Comparison of ENCODE assay signal across 34 mouse cellular contexts in the genomic region with DNA sequence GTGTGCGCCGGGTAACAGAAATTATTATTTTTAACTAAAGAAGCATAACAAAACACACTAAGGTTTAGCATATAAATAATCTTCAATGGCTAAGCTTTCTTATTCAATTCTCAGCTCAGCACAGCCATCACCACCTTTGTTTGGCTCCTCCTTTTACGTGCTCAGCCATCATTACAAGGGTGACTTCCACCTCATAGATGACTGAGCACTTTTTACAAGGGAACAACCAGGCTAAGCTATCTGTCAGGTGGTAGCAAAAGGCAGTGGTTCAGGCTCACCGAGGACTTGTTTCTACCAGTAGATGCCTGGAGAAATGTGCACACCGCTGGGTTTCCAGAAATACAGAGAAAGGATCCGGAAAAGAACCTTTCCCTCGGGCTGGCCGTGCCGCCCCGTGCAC. TPM values are rescaled to one million over a fixed set of nuclear protein-coding genes. Genes with fewer than 3 reads are reported as not detected.
DNase-seq lines count a peak whose midpoint lies in the region; ATAC-seq and TF ChIP-seq lines count a peak whose summit lies in the region.
"Had no signal": no experiment of that assay in that cellular context is flagged by ENCODE, and none has a peak within 500 bp of the region (broad histone marks: within the 10 kb centered on the region; RNA-seq: fewer than 3 reads in every experiment).

No protein-coding gene starts in this region.

- no peak for ATAC-seq in megakaryocyte progenitor cell, adult 5-6 weeks (replicated peaks; ENCODE audit: poor library complexity)
- ATAC-seq: CD4-positive, CD25-positive, alpha-beta regulatory T cell, adult 4 months; forebrain, embryonic 14.5 days; forebrain, postnatal 0 days; intestine, embryonic 15.5 days; Patski had no signal

- in situ Hi-C loops in ES-E14 (cut with MboI; ENCODE audit: low sequenced_read_pairs in 2 of 2, unreplicated experiment in 2 of 2): no loop called here

- H3K9me3 ChIP-seq in ES-Bruce4 (replicated peaks; ENCODE audit: control insufficient read depth, insufficient read depth, low read length, poor library complexity, severe bottlenecking) (no peaks in the 10 kb centered on the region), ES-E14 (ENCODE audit: control insufficient read depth, insufficient read depth, low read depth, low read length) (no peaks in the 10 kb centered on the region)
- H3K9me3 ChIP-seq: embryonic facial prominence, embryonic 12.5 days; embryonic facial prominence, embryonic 15.5 days; heart, embryonic 12.5 days; heart, embryonic 15.5 days; hindbrain, embryonic 12.5 days; hindbrain, embryonic 15.5 days; intestine, embryonic 15.5 days had no signal

- H3K36me3 ChIP-seq in ES-Bruce4 (ENCODE audit: control insufficient read depth, insufficient read depth, low read length, poor library complexity, severe bottlenecking) (no peaks in the 10 kb centered on the region), ES-E14 (ENCODE audit: control insufficient read depth, insufficient read depth, low read length, poor library complexity, severe bottlenecking) (no peaks in the 10 kb centered on the region)
- H3K36me3 ChIP-seq: embryonic facial prominence, embryonic 12.5 days; embryonic facial prominence, embryonic 15.5 days; heart, embryonic 12.5 days; heart, embryonic 15.5 days; hindbrain, embryonic 12.5 days; hindbrain, embryonic 15.5 days; intestine, embryonic 15.5 days had no signal

- H3K4me3 ChIP-seq in ES-Bruce4 (ENCODE audit: low read depth, low read length) (peak overlapping the region; percentile 12; the same call in 1 of the 2 replicates), ES-E14 (ENCODE audit: insufficient read depth in 1 of 2, low read depth in 1 of 2, low read length in 2 of 2, poor library complexity in 1 of 2, severe bottlenecking in 1 of 2) (peak overlapping the region in 1 of 2 experiments; percentile 25; a peak in 1 of 4 replicates)
- H3K4me3 ChIP-seq: embryonic facial prominence, embryonic 12.5 days; embryonic facial prominence, embryonic 15.5 days; heart, embryonic 12.5 days; heart, embryonic 15.5 days; hindbrain, embryonic 12.5 days; hindbrain, embryonic 15.5 days; intestine, embryonic 15.5 days had no signal

- peak overlapping the region; percentile 82 for H3K27ac ChIP-seq in ES-Bruce4 (ENCODE audit: insufficient read depth, low read length)
- peak overlapping the region; percentile 59; the same call in 1 of the 2 replicates for H3K27ac ChIP-seq in ES-E14 (ENCODE audit: insufficient read depth, low read depth, low read length, poor library complexity, severe bottlenecking)
- H3K27ac ChIP-seq: embryonic facial prominence, embryonic 12.5 days; embryonic facial prominence, embryonic 15.5 days; heart, embryonic 15.5 days; hindbrain, embryonic 12.5 days; hindbrain, embryonic 15.5 days; intestine, embryonic 15.5 days had no signal

- H3K4me1 ChIP-seq in ES-Bruce4 (ENCODE audit: control insufficient read depth, insufficient read depth, low read length) (peaks cover 11% of the 10 kb centered on the region), ES-E14 (ENCODE audit: control insufficient read depth in 2 of 2, insufficient read depth in 2 of 2, low read length in 2 of 2, poor library complexity in 1 of 2) (peaks cover 9 to 10% of the 10 kb centered on the region in 2 experiments)
- H3K4me1 ChIP-seq: embryonic facial prominence, embryonic 15.5 days; heart, embryonic 12.5 days; heart, embryonic 15.5 days; hindbrain, embryonic 15.5 days; intestine, embryonic 15.5 days had no signal

- TF ChIP-seq EP300 in ES-Bruce4 (IDR thresholded peaks at IDR 0.05; ENCODE audit: insufficient read depth, low read depth, low read length): 0 out of 2 replicates have a peak, but pooled peaks have one; percentile 4

- no peak for TF ChIP-seq POLR2A in ES-Bruce4 (IDR thresholded peaks at IDR 0.05; ENCODE audit: insufficient read depth, low read length)

- H3K9ac ChIP-seq in ES-Bruce4 (ENCODE audit: low read depth, poor library complexity, severe bottlenecking) (peak overlapping the region; percentile 23; the same call in 1 of the 2 replicates), ES-E14 (ENCODE audit: insufficient read depth, low read depth, low read length, poor library complexity, severe bottlenecking) (peak overlapping the region; percentile 30; the same call in 1 of the 2 replicates)
- H3K9ac ChIP-seq: embryonic facial prominence, embryonic 12.5 days; embryonic facial prominence, embryonic 15.5 days; forebrain, postnatal 0 days; heart, embryonic 12.5 days; heart, embryonic 15.5 days; hindbrain, embryonic 12.5 days; hindbrain, embryonic 15.5 days; intestine, embryonic 15.5 days had no signal

- DNase-seq in ES-E14 (ENCODE audit: low read depth, low spot score): no peak
- peak; percentile 42 for DNase-seq in WW6 (ENCODE audit: low read depth, low spot score)
- no peak for DNase-seq in urinary bladder, postnatal 25 days (ENCODE audit: low spot score)
- DNase-seq in adrenal gland, adult 2 months: no peak
- DNase-seq: adrenal gland, postnatal 14 days; cerebellum, adult 11 months; cerebellum, adult 2 months; cerebellum, adult 9-11 months; cerebellum, postnatal 25 days; forebrain, postnatal 0 days; gastrocnemius, postnatal 25 days; heart, adult 18-20 months; heart, postnatal 10 days; heart, postnatal 36 days; kidney, adult 11 months had no signal

- H3K27me3 ChIP-seq in ES-Bruce4 (ENCODE audit: control insufficient read depth, insufficient read depth, low read length, poor library complexity, severe bottlenecking): no peaks in the 10 kb centered on the region
- H3K27me3 ChIP-seq: embryonic facial prominence, embryonic 15.5 days; hindbrain, embryonic 12.5 days; hindbrain, embryonic 15.5 days; intestine, embryonic 15.5 days; Patski had no signal

- no peak for TF ChIP-seq CTCF in ES-Bruce4 (IDR thresholded peaks at IDR 0.05; ENCODE audit: low read depth, low read length)

TF ChIP-seq in ES-E14, 5 proteins besides CTCF, POLR2A, EP300 and RAD21:
- TF ChIP-seq CHD2 (IDR thresholded peaks at IDR 0.05; ENCODE audit: low read depth, low read length) (no peak), ZC3H11A (IDR thresholded peaks at IDR 0.05; ENCODE audit: borderline replicate concordance, low read depth, low read length) (no peak), MAFK (IDR thresholded peaks at IDR 0.05; ENCODE audit: insufficient read depth, low read depth, low read length) (peak; percentile 97), ZNF384 (IDR thresholded peaks at IDR 0.05; ENCODE audit: low read depth, low read length) (no peak), HCFC1 (IDR thresholded peaks at IDR 0.05; ENCODE audit: borderline replicate concordance, insufficient read depth, low read length) (peak; percentile 33; the same call in 1 of the 2 replicates)

RNA-seq across cellular contexts. Expression of gene Gm5089, which starts 16.9 kb away (rescaled TPM):
- polyA plus RNA-seq in ES-Bruce4 (2011; ENCODE audit: insufficient read depth, insufficient read length, low read depth, missing spikeins): 0.33 and 0.40 TPM in 2 replicates
- total RNA-seq in ES-E14 (2012; rRNA removed): 0.21 and 0.31 TPM in 2 replicates
- not detected in 2 replicates for total RNA-seq in megakaryocyte progenitor cell, adult 5-6 weeks (2015)
- not detected in 2 replicates for total RNA-seq in megakaryocyte progenitor cell, adult 5-6 weeks (2017)
- total RNA-seq in adrenal gland, adult 2 months (2021): not detected
- polyA plus RNA-seq in adrenal gland, adult 2 months (2012; rRNA removed): not detected in 2 replicates
- total RNA-seq: adrenal gland, adult 18-20 months; adrenal gland, postnatal 14 days; adrenal gland, postnatal 4 days; common myeloid progenitor, adult 5-6 weeks; gastrocnemius, adult 8-10 months; gastrocnemius, postnatal 25 days; heart, adult 18-20 months; heart, postnatal 10 days; heart, postnatal 36 days had no signal
- polyA plus RNA-seq: C2C12; CD4-positive, CD25-positive, alpha-beta regulatory T cell, adult 4 months; gonadal fat pad, adult 2 months; heart, embryonic 12.5 days; heart, embryonic 15.5 days; intestine, embryonic 15.5 days; Patski had no signal

RNA-seq across cellular contexts. Expression of gene Zic5, which starts 31.4 kb away (rescaled TPM):
- 24.8 and 26.6 TPM in 2 replicates for polyA plus RNA-seq in ES-Bruce4 (2011; ENCODE audit: insufficient read depth, insufficient read length, low read depth, missing spikeins)
- total RNA-seq in ES-E14 (2012; rRNA removed): 15.2 and 29.7 TPM in 2 replicates
- total RNA-seq in megakaryocyte progenitor cell, adult 5-6 weeks (2015): not detected in 2 replicates
- not detected in 2 replicates for total RNA-seq in megakaryocyte progenitor cell, adult 5-6 weeks (2017)
- total RNA-seq in adrenal gland, adult 2 months (2021): not detected
- polyA plus RNA-seq in adrenal gland, adult 2 months (2012; rRNA removed): 0.02 TPM in 1 of 2 replicates, not detected in the other
- total RNA-seq: adrenal gland, adult 18-20 months; adrenal gland, postnatal 14 days; common myeloid progenitor, adult 5-6 weeks; gastrocnemius, adult 8-10 months; gastrocnemius, postnatal 25 days; heart, adult 18-20 months; heart, postnatal 10 days; heart, postnatal 36 days had no signal
- polyA plus RNA-seq: CD4-positive, CD25-positive, alpha-beta regulatory T cell, adult 4 months; gonadal fat pad, adult 2 months; intestine, embryonic 15.5 days had no signal

RNA-seq across cellular contexts. Expression of gene Zic2, which starts 41.2 kb away (rescaled TPM):
- polyA plus RNA-seq in ES-Bruce4 (2011; ENCODE audit: insufficient read depth, insufficient read length, low read depth, missing spikeins): 25.2 and 27.0 TPM in 2 replicates
- 17.3 and 22.1 TPM in 2 replicates for total RNA-seq in ES-E14 (2012; rRNA removed)
- total RNA-seq in megakaryocyte progenitor cell, adult 5-6 weeks (2015): not detected in 2 replicates
- not detected in 2 replicates for total RNA-seq in megakaryocyte progenitor cell, adult 5-6 weeks (2017)
- not detected for total RNA-seq in adrenal gland, adult 2 months (2021)
- 0.10 and 0.41 TPM in 2 replicates for polyA plus RNA-seq in adrenal gland, adult 2 months (2012; rRNA removed)
- total RNA-seq: adrenal gland, adult 18-20 months; adrenal gland, postnatal 14 days; common myeloid progenitor, adult 5-6 weeks; gastrocnemius, adult 8-10 months; gastrocnemius, postnatal 25 days; heart, adult 18-20 months; heart, postnatal 10 days; heart, postnatal 36 days had no signal
- polyA plus RNA-seq: CD4-positive, CD25-positive, alpha-beta regulatory T cell, adult 4 months; heart, embryonic 12.5 days; heart, embryonic 15.5 days; intestine, embryonic 15.5 days had no signal

RNA-seq across cellular contexts. Expression of gene Gm10837, which starts 56.3 kb away (rescaled TPM):
- polyA plus RNA-seq in ES-Bruce4 (2011; ENCODE audit: insufficient read depth, insufficient read length, low read depth, missing spikeins): not detected in 2 replicates
- total RNA-seq in ES-E14 (2012; rRNA removed): not detected in 2 replicates
- total RNA-seq in megakaryocyte progenitor cell, adult 5-6 weeks (2015): not detected in 2 replicates
- not detected in 2 replicates for total RNA-seq in megakaryocyte progenitor cell, adult 5-6 weeks (2017)
- not detected for total RNA-seq in adrenal gland, adult 2 months (2021)
- not detected in 2 replicates for polyA plus RNA-seq in adrenal gland, adult 2 months (2012; rRNA removed)
- total RNA-seq: adrenal gland, adult 18-20 months; adrenal gland, postnatal 14 days; adrenal gland, postnatal 4 days; common myeloid progenitor, adult 5-6 weeks; gastrocnemius, adult 8-10 months; gastrocnemius, postnatal 25 days; heart, adult 18-20 months; heart, postnatal 10 days; heart, postnatal 36 days had no signal
- polyA plus RNA-seq: C2C12; CD4-positive, CD25-positive, alpha-beta regulatory T cell, adult 4 months; embryonic facial prominence, embryonic 12.5 days; embryonic facial prominence, embryonic 15.5 days; frontal cortex, adult 2 months; gonadal fat pad, adult 2 months; heart, embryonic 12.5 days; heart, embryonic 15.5 days; intestine, embryonic 15.5 days; Patski had no signal

Comparison
In these comparisons a context has a peak if more than half of its experiments do, and no peak if none do; other contexts are left out.
1. RNA of gene Zic5, which starts 31.4 kb away (total RNA-seq): 15.2 to 29.7 TPM in ES-E14; not detected in adrenal gland, adult 2 months and not detected in megakaryocyte progenitor cell, adult 5-6 weeks; every median in the first group is over 10 times any median in the second.
2. RNA of gene Zic2, which starts 41.2 kb away (total RNA-seq): 17.3 to 22.1 TPM in ES-E14; not detected in megakaryocyte progenitor cell, adult 5-6 weeks and not detected in adrenal gland, adult 2 months; every median in the first group is over 10 times any median in the second.